Mouse (Mus musculus): ENCODE data around the gene 9130213A22Rik. TPM values are rescaled to one million over a fixed set of nuclear protein-coding genes. Genes with fewer than 3 reads are reported as not detected.

The 9130213A22Rik gene
- total and polyA plus RNA-seq, 3 experiments: 0.08 to 0.26 TPM; not detected in 1

GRCm38 (mm10) chr11:69119446-69120155 lies 2.8 kb downstream of the 9130213A22Rik start:
- Histone ChIP-seq H3K36me3 (ENCODE audit: control insufficient read depth in 1 of 2, insufficient read depth in 2 of 2, low read length in 2 of 2) (peaks cover 0 to 9% of the 10 kb centered on the region in 2 experiments; a peak in 2 of 4 replicates), H3K4me3 (ENCODE audit: control insufficient read depth in 1 of 2, insufficient read depth in 1 of 2, low read depth in 2 of 2, low read length in 2 of 2) (peak overlapping the region; percentile 20 to 88), H3K9me3 (replicated peaks; ENCODE audit: insufficient read depth, low read length) (no peaks in the 10 kb centered on the region), H3K27ac (ENCODE audit: control insufficient read depth, low read depth, low read length) (no peak overlapping the region), H3K79me2 (ENCODE audit: control insufficient read depth, insufficient read depth, low read length, poor library complexity) (no peaks in the 10 kb centered on the region; the same call in 1 of the 2 replicates), H3K9ac (ENCODE audit: control insufficient read depth, low read depth, low read length, poor library complexity, severe bottlenecking) (peak overlapping the region; percentile 51), H3K27me3 (ENCODE audit: control insufficient read depth in 1 of 2, insufficient read depth in 2 of 2, low read length in 2 of 2) (no peaks in the 10 kb centered on the region), H3K4me1 (ENCODE audit: control insufficient read depth in 1 of 2, insufficient read depth in 2 of 2, low read length in 2 of 2) (peaks cover 0 to 14% of the 10 kb centered on the region in 2 experiments; a peak in 2 of 4 replicates)
- DNase-seq (ENCODE audit: low read depth, low spot score): peak; percentile 57
- TF ChIP-seq TBP (IDR thresholded peaks at IDR 0.05; ENCODE audit: low read depth, low read length): no peak; the same call in 1 of the 2 replicates
- TF ChIP-seq MXI1 (IDR thresholded peaks at IDR 0.05; ENCODE audit: low read depth, low read length): peak; percentile 17; the same call in 1 of the 2 replicates

GRCm38 (mm10) chr11:69118765-69119164 lies 3.6 kb downstream of the 9130213A22Rik start:
- peak; percentile 92 for DNase-seq (ENCODE audit: low read depth, low spot score)
- Histone ChIP-seq H3K27ac (ENCODE audit: control insufficient read depth, low read depth, low read length) (no peak overlapping the region), H3K79me2 (ENCODE audit: control insufficient read depth, insufficient read depth, low read length, poor library complexity) (no peaks in the 10 kb centered on the region; the same call in 1 of the 2 replicates), H3K4me3 (ENCODE audit: control insufficient read depth in 1 of 2, insufficient read depth in 1 of 2, low read depth in 2 of 2, low read length in 2 of 2) (peak overlapping the region; percentile 20 to 88), H3K9me3 (replicated peaks; ENCODE audit: insufficient read depth, low read length) (no peaks in the 10 kb centered on the region), H3K36me3 (ENCODE audit: control insufficient read depth in 1 of 2, insufficient read depth in 2 of 2, low read length in 2 of 2) (peaks cover 0 to 9% of the 10 kb centered on the region in 2 experiments; a peak in 2 of 4 replicates), H3K4me1 (ENCODE audit: control insufficient read depth in 1 of 2, insufficient read depth in 2 of 2, low read length in 2 of 2) (peaks cover 0 to 14% of the 10 kb centered on the region in 2 experiments; a peak in 2 of 4 replicates), H3K27me3 (ENCODE audit: control insufficient read depth in 1 of 2, insufficient read depth in 2 of 2, low read length in 2 of 2) (no peaks in the 10 kb centered on the region), H3K9ac (ENCODE audit: control insufficient read depth, low read depth, low read length, poor library complexity, severe bottlenecking) (peak overlapping the region; percentile 51)
- TF ChIP-seq EP300 (IDR thresholded peaks at IDR 0.05; ENCODE audit: low read depth in 1 of 2, low read length in 2 of 2) (no peak), MXI1 (IDR thresholded peaks at IDR 0.05; ENCODE audit: low read depth, low read length) (peak; percentile 15; the same call in 1 of the 2 replicates), MAX (IDR thresholded peaks at IDR 0.05; ENCODE audit: low read length) (no peak), POLR2A (IDR thresholded peaks at IDR 0.05; ENCODE audit: control insufficient read depth in 1 of 2, insufficient read depth in 1 of 2, low read depth in 1 of 2, low read length in 2 of 2, poor library complexity in 1 of 2) (no peak), ZNF384 (IDR thresholded peaks at IDR 0.05; ENCODE audit: low read depth, low read length) (peak; percentile 92), BHLHE40 (IDR thresholded peaks at IDR 0.05; ENCODE audit: borderline replicate concordance, low read depth, low read length) (peak; percentile 40; the same call in 1 of the 2 replicates), SIN3A (IDR thresholded peaks at IDR 0.05; ENCODE audit: low read length) (peak; percentile 65; the same call in 1 of the 2 replicates), ELF1 (IDR thresholded peaks at IDR 0.05; ENCODE audit: low read depth, low read length) (peak; percentile 78), CHD1 (IDR thresholded peaks at IDR 0.05; ENCODE audit: low read depth, low read length) (no peak), TBP (IDR thresholded peaks at IDR 0.05; ENCODE audit: low read depth, low read length) (peak; percentile 100), GATA1 (IDR thresholded peaks at IDR 0.05; ENCODE audit: low read depth, low read length) (0 out of 2 replicates have a peak, but pooled peaks have one; percentile 27), ETS1 (IDR thresholded peaks at IDR 0.05; ENCODE audit: low read depth, low read length) (no peak), HCFC1 (IDR thresholded peaks at IDR 0.05; ENCODE audit: low read depth, low read length) (0 out of 2 replicates have a peak, but pooled peaks have one; percentile 11), ZKSCAN1 (IDR thresholded peaks at IDR 0.05; ENCODE audit: low read depth, low read length) (no peak), MAFK (IDR thresholded peaks at IDR 0.05; ENCODE audit: borderline replicate concordance, low read depth, low read length) (peak; percentile 99), JUND (IDR thresholded peaks at IDR 0.05; ENCODE audit: low read depth, low read length) (no peak)

Measured in MEL (cell line).